ENCODE assay signal across 14 mouse cellular contexts in the genomic region with DNA sequence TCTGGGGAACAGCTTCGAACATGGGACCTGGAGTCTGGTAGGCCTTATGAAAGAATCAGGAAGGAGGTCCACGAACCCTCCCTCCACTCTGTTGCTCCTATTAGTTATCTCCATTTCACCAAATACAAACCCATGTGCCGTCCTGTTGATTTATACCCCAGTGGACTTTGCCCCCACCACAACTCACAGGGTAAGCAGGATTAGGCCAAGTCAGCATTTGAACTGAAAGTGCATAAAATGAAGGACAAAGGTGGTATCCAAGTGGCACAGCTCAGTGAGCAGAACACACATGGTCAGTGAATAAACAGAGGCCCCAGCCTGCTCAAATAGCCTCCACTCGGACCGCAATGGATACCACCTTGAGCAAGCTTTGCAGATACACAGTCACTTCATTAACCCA. TPM values are rescaled to one million over a fixed set of nuclear protein-coding genes. Genes with fewer than 3 reads are reported as not detected.
DNase-seq lines count a peak whose midpoint lies in the region; ATAC-seq and TF ChIP-seq lines count a peak whose summit lies in the region.
"Had no signal": no experiment of that assay in that cellular context is flagged by ENCODE, and none has a peak within 500 bp of the region (broad histone marks: within the 10 kb centered on the region; RNA-seq: fewer than 3 reads in every experiment).

No protein-coding gene starts in this region.

- H3K4me2 ChIP-seq in hindbrain, embryonic 16.5 days (ENCODE audit: low read length): no peak overlapping the region
- H3K4me2 ChIP-seq in hindbrain, embryonic 11.5 days (replicated peaks; ENCODE audit: low read depth, low read length): no peak overlapping the region; the same call in none of the 2 replicates
- no peak overlapping the region for H3K4me2 ChIP-seq in midbrain, embryonic 15.5 days

- TF ChIP-seq CTCF in gastrocnemius, adult 2 months (IDR thresholded peaks at IDR 0.05): no peak

- H3K4me3 ChIP-seq in hindbrain, embryonic 10.5 days: peak overlapping the region; percentile 27; the same call in 1 of the 2 replicates
- no peak overlapping the region for H3K4me3 ChIP-seq in hindbrain, embryonic 16.5 days (ENCODE audit: low read length)
- H3K4me3 ChIP-seq in hindbrain, embryonic 11.5 days (ENCODE audit: low read depth, low read length): no peak overlapping the region
- H3K4me3 ChIP-seq in midbrain, embryonic 15.5 days: no peak overlapping the region
- no peak overlapping the region for H3K4me3 ChIP-seq in gastrocnemius, adult 2 months

- no peaks in the 10 kb centered on the region for H3K27me3 ChIP-seq in hindbrain, embryonic 10.5 days (ENCODE audit: insufficient read depth, poor library complexity, severe bottlenecking)
- H3K27me3 ChIP-seq in hindbrain, embryonic 16.5 days (replicated peaks; ENCODE audit: control insufficient read depth, insufficient read depth, low read length): no peaks in the 10 kb centered on the region
- H3K27me3 ChIP-seq in hindbrain, embryonic 11.5 days (ENCODE audit: control insufficient read depth, insufficient read depth, low read length): no peaks in the 10 kb centered on the region
- no peaks in the 10 kb centered on the region for H3K27me3 ChIP-seq in midbrain, embryonic 15.5 days (replicated peaks)

- no peaks in the 10 kb centered on the region for H3K9me3 ChIP-seq in hindbrain, embryonic 10.5 days
- H3K9me3 ChIP-seq in hindbrain, embryonic 16.5 days (ENCODE audit: control insufficient read depth, low read length): no peaks in the 10 kb centered on the region
- H3K9me3 ChIP-seq in hindbrain, embryonic 11.5 days (ENCODE audit: control insufficient read depth, low read length): no peaks in the 10 kb centered on the region
- no peaks in the 10 kb centered on the region for H3K9me3 ChIP-seq in midbrain, embryonic 15.5 days

- 75% methylated on average over 5 of the region's 5 CpGs for WGBS in hindbrain, embryonic 10.5 days
- WGBS in hindbrain, embryonic 16.5 days: 77% methylated on average over 5 of the region's 5 CpGs
- WGBS in hindbrain, embryonic 11.5 days: 66% methylated on average over 5 of the region's 5 CpGs
- 58% methylated on average over 5 of the region's 5 CpGs for WGBS in midbrain, embryonic 15.5 days

- H3K4me1 ChIP-seq in hindbrain, embryonic 10.5 days (replicated peaks): peaks cover 26% of the 10 kb centered on the region
- H3K4me1 ChIP-seq in hindbrain, embryonic 16.5 days (ENCODE audit: control insufficient read depth, insufficient read depth, low read depth, low read length): no peaks in the 10 kb centered on the region
- no peaks in the 10 kb centered on the region for H3K4me1 ChIP-seq in hindbrain, embryonic 11.5 days (replicated peaks; ENCODE audit: control insufficient read depth, insufficient read depth, low read length)
- 0 out of 2 replicates have a peak, but pooled peaks cover 6% of the 10 kb centered on the region for H3K4me1 ChIP-seq in midbrain, embryonic 15.5 days

- no peaks in the 10 kb centered on the region for H3K36me3 ChIP-seq in hindbrain, embryonic 10.5 days
- H3K36me3 ChIP-seq in hindbrain, embryonic 16.5 days (ENCODE audit: control insufficient read depth, insufficient read depth, low read length): no peaks in the 10 kb centered on the region
- no peaks in the 10 kb centered on the region for H3K36me3 ChIP-seq in hindbrain, embryonic 11.5 days (ENCODE audit: control insufficient read depth, insufficient read depth, low read length)
- H3K36me3 ChIP-seq in midbrain, embryonic 15.5 days (replicated peaks): no peaks in the 10 kb centered on the region

- no peak for DNase-seq in hindbrain, embryonic 10.5 days (ENCODE audit: low spot score)
- DNase-seq in hindbrain, embryonic 11.5 days (ENCODE audit: low spot score): no peak
- peak; percentile 83 for DNase-seq in kidney, adult 9 months
- DNase-seq in thymus, postnatal 0 days (ENCODE audit: low spot score): no peak
- no peak for DNase-seq in gastrocnemius, adult 2 months
- DNase-seq in layer of hippocampus, postnatal 10 days (ENCODE audit: low spot score in 2 of 2): no peak
- DNase-seq: B cell, adult 2 months; cerebellum, adult 2 months; heart, adult 18-20 months; heart, postnatal 14 days; thymus, adult 2 months had no signal

- peak overlapping the region; percentile 87 for H3K27ac ChIP-seq in hindbrain, embryonic 10.5 days
- H3K27ac ChIP-seq in hindbrain, embryonic 16.5 days (ENCODE audit: low read depth, low read length): no peak overlapping the region
- H3K27ac ChIP-seq in hindbrain, embryonic 11.5 days (ENCODE audit: low read depth, low read length): peak overlapping the region; percentile 24; the same call in 1 of the 2 replicates
- H3K27ac ChIP-seq in midbrain, embryonic 15.5 days: peak overlapping the region; percentile 65
- H3K27ac ChIP-seq in gastrocnemius, adult 2 months: no peak overlapping the region

- no peak for ATAC-seq in hindbrain, embryonic 16.5 days
- ATAC-seq in hindbrain, embryonic 11.5 days (ENCODE audit: low FRiP score): no peak
- no peak for ATAC-seq in midbrain, embryonic 15.5 days (replicated peaks)
- ATAC-seq: activated CD4-positive, CD25-positive, alpha-beta regulatory T cell, adult 4 months had no signal

- no peak overlapping the region for H3K9ac ChIP-seq in hindbrain, embryonic 16.5 days (ENCODE audit: low read depth, low read length)
- no peak overlapping the region for H3K9ac ChIP-seq in hindbrain, embryonic 11.5 days (ENCODE audit: low read depth, low read length)
- H3K9ac ChIP-seq in midbrain, embryonic 15.5 days: no peak overlapping the region

- intact Hi-C loops in gastrocnemius, adult 2 months (cut with DNase I): loop anchor here (10.0 kb wide), 1 partner anchor 143 kb away; the partner anchor contains the start of gene Nkrf

RNA-seq across cellular contexts. Expression of gene Slc25a43, which starts 18.8 kb away (rescaled TPM):
- 0.96 and 1.4 TPM in 2 replicates for polyA plus RNA-seq in hindbrain, embryonic 10.5 days (2016; fragmentation: Nextera tagmentation; extraction: Ambion mirVana)
- polyA plus RNA-seq in hindbrain, embryonic 16.5 days (2015; fragmentation: Nextera tagmentation; extraction: Ambion mirVana): 0.77 and 0.81 TPM in 2 replicates
- polyA plus RNA-seq in hindbrain, embryonic 11.5 days (2014; fragmentation: Nextera tagmentation; extraction: Ambion mirVana): 1.2 TPM in 2 replicates
- 0.70 and 0.99 TPM in 2 replicates for polyA plus RNA-seq in midbrain, embryonic 15.5 days (2015; fragmentation: Nextera tagmentation; extraction: Ambion mirVana)
- 1.5 and 2.7 TPM in 2 replicates for polyA plus RNA-seq in thymus, postnatal 0 days (2015; fragmentation: Nextera tagmentation; extraction: Ambion mirVana)
- not detected for total RNA-seq in gastrocnemius, adult 2 months (2021)
- under 1 TPM; 0.40 to 0.64 TPM for total RNA-seq in layer of hippocampus, postnatal 10 days (2021)

RNA-seq across cellular contexts. Expression of gene Slc25a5, which starts 33.2 kb away (rescaled TPM):
- 803 and 848 TPM in 2 replicates for polyA plus RNA-seq in hindbrain, embryonic 10.5 days (2016; fragmentation: Nextera tagmentation; extraction: Ambion mirVana)
- 543 and 586 TPM in 2 replicates for polyA plus RNA-seq in hindbrain, embryonic 16.5 days (2015; fragmentation: Nextera tagmentation; extraction: Ambion mirVana)
- 838 and 896 TPM in 2 replicates for polyA plus RNA-seq in hindbrain, embryonic 11.5 days (2014; fragmentation: Nextera tagmentation; extraction: Ambion mirVana)
- 441 and 470 TPM in 2 replicates for polyA plus RNA-seq in midbrain, embryonic 15.5 days (2015; fragmentation: Nextera tagmentation; extraction: Ambion mirVana)
- 1,172 and 1,231 TPM in 2 replicates for polyA plus RNA-seq in thymus, postnatal 0 days (2015; fragmentation: Nextera tagmentation; extraction: Ambion mirVana)
- 10 to 100 TPM; 55.8 to 80.1 TPM for total RNA-seq in gastrocnemius, adult 2 months (2021)
- total RNA-seq in layer of hippocampus, postnatal 10 days (2021): 100 to 1,000 TPM; 343 to 357 TPM

Comparison
In these comparisons a context has a peak if more than half of its experiments do, and no peak if none do; other contexts are left out.
1. H3K27ac ChIP-seq: peak in hindbrain, embryonic 10.5 days (single experiment), hindbrain, embryonic 11.5 days (single experiment) and midbrain, embryonic 15.5 days (single experiment); none in hindbrain, embryonic 16.5 days (single experiment) and gastrocnemius, adult 2 months (single experiment).